Mouse (Mus musculus) heart, postnatal 0 days (tissue): ENCODE data around the gene Traf1.

Experiments used
- CTCF ChIP-seq: IDR thresholded peaks from 2 replicates; pipeline ENCODE4 v1.5.1; 2016; ENCODE audit warnings: antibody characterized with exemption, control low read depth, low read depth
- EP300 ChIP-seq: IDR thresholded peaks from 2 replicates; pipeline ENCODE4 v1.6.1; 2016; ENCODE audit warnings: antibody characterized with exemption, low read depth

GRCm38 (mm10) chr2:34913218-34914068 is 48.1 kb downstream of the Traf1 start, which contains the start of gene Phf19:
- TF ChIP-seq CTCF = no peak
- no peak for TF ChIP-seq EP300
